Mouse (Mus musculus) left cerebral cortex, adult 6 months (tissue): ENCODE measurements around the gene Olfr1507. TPM values are rescaled to one million over a fixed set of nuclear protein-coding genes. Genes with fewer than 3 reads are reported as not detected.

Experiments
- long read RNA-seq, 2 experiments: library from polyadenylated mRNA; unstranded; transcript quantifications; one replicate each; pipeline ENCODE4 v2.0.0; 2019 to 2020
- polyA plus RNA-seq: library from polyadenylated mRNA; unstranded; fragments of <200 nt; fragmentation: Nextera tagmentation; gene quantifications from 2 replicates; pipeline ENCODE4 v1.2.3, GENCODE M21; 2021

Olfr1507 gene
- not detected in 2 replicates for polyA plus RNA-seq
- long read RNA-seq, experiment 1, partial matches to known transcripts = 0 of 1 reads
- long read RNA-seq, experiment 1, other reads (novel, unspliced or antisense) = 1 of 1 reads
- long read RNA-seq, experiment 2 = 0 reads

GRCm38 (mm10) chr14:52495516-52495915 is at the start of gene Olfr1507:
Olfr1507 (minus strand) TSS chr14:52495749.

GRCm38 (mm10) chr14:52467395-52467794 is 28.2 kb downstream of the Olfr1507 start, which contains the start of gene Olfr1508:
Olfr1508 (minus strand) TSS chr14:52467495.

GRCm38 (mm10) chr14:52442690-52443089 is 52.9 kb downstream of the Olfr1507 start, which contains the start of gene Olfr1509:
Olfr1509 (plus strand) TSS chr14:52442990.

Other genes starting within 250 kb of the Olfr1507 start
- gene Chd8, start 238.0 kb downstream of the Olfr1507 start, polyA plus RNA-seq = 2.4 and 8.0 TPM in 2 replicates
- 31.1 and 41.2 TPM in 2 replicates for gene Tox4, start 216.6 kb downstream of the Olfr1507 start, polyA plus RNA-seq
- gene Rab2b, start 216.2 kb downstream of the Olfr1507 start, polyA plus RNA-seq = 23.7 and 28.5 TPM in 2 replicates
- gene Mettl3, start 190.6 kb downstream of the Olfr1507 start, polyA plus RNA-seq = 20.1 and 20.4 TPM in 2 replicates
- 4.7 and 7.5 TPM in 2 replicates for gene Sall2, start 167.0 kb downstream of the Olfr1507 start, polyA plus RNA-seq
- gene Olfr1513, start 139.3 kb downstream of the Olfr1507 start, polyA plus RNA-seq = not detected in 2 replicates
- not detected in 2 replicates for gene Olfr1512, start 116.6 kb downstream of the Olfr1507 start, polyA plus RNA-seq
- not detected in 2 replicates for gene Olfr1511, start 98.4 kb downstream of the Olfr1507 start, polyA plus RNA-seq
- gene Olfr1510, start 81.4 kb downstream of the Olfr1507 start, polyA plus RNA-seq = not detected in 2 replicates
- gene Olfr1509, start 52.8 kb downstream of the Olfr1507 start, polyA plus RNA-seq = not detected in 2 replicates
- not detected in 2 replicates for gene Olfr1508, start 28.3 kb downstream of the Olfr1507 start, polyA plus RNA-seq